ENCODE assay signal across 18 mouse cellular contexts in genomic region chr1:70918173-70919036, GRCm38 (mm10).
DNase-seq lines count a peak whose midpoint lies in the region; ATAC-seq lines count a peak whose summit lies in the region.
"Had no signal": no experiment of that assay in that cellular context is flagged by ENCODE, and none has a peak within 500 bp of the region (broad histone marks: within the 10 kb centered on the region; RNA-seq: fewer than 3 reads in every experiment).

No protein-coding gene starts in this region.

- no peaks in the 10 kb centered on the region for H3K4me1 ChIP-seq in heart, embryonic 10.5 days
- no peaks in the 10 kb centered on the region for H3K4me1 ChIP-seq in limb, embryonic 10.5 days
- H3K4me1 ChIP-seq: embryonic facial prominence, embryonic 13.5 days had no signal

- DNase-seq in heart, embryonic 10.5 days (ENCODE audit: low spot score) = no peak
- no peak for DNase-seq in heart, postnatal 14 days
- peak; percentile 27 for DNase-seq in MEL-GATA-1-ER (ENCODE audit: extremely low read depth, low read depth)
- peak; percentile 68 for DNase-seq in fibroblast of lung, adult 2 months (ENCODE audit: low read depth)
- DNase-seq in thymus, adult 18-20 months = no peak
- no peak for DNase-seq in left cerebral cortex, postnatal 25 days (ENCODE audit: low spot score in 2 of 2)
- DNase-seq in limb, embryonic 10.5 days (ENCODE audit: low spot score) = no peak
- DNase-seq: adrenal gland, postnatal 25 days; cerebellum, adult 11 months; forebrain, postnatal 0 days; gastrocnemius, postnatal 14 days; kidney, adult 8-10 months; lung, adult 2 months had no signal

- H3K27me3 ChIP-seq in heart, embryonic 10.5 days (ENCODE audit: insufficient read depth, poor library complexity, severe bottlenecking) = no peaks in the 10 kb centered on the region
- no peaks in the 10 kb centered on the region for H3K27me3 ChIP-seq in limb, embryonic 10.5 days (ENCODE audit: low read depth, poor library complexity, severe bottlenecking)
- H3K27me3 ChIP-seq: embryonic facial prominence, embryonic 13.5 days had no signal

- intact Hi-C loops in heart, postnatal 14 days (cut with DNase I) = no loop called here
- intact Hi-C loops in left cerebral cortex, postnatal 25 days (cut with DNase I) = no loop called here

- no peaks in the 10 kb centered on the region for H3K36me3 ChIP-seq in heart, embryonic 10.5 days
- no peaks in the 10 kb centered on the region for H3K36me3 ChIP-seq in limb, embryonic 10.5 days
- H3K36me3 ChIP-seq: embryonic facial prominence, embryonic 13.5 days had no signal

- H3K9me3 ChIP-seq in heart, embryonic 10.5 days = no peaks in the 10 kb centered on the region
- no peaks in the 10 kb centered on the region for H3K9me3 ChIP-seq in limb, embryonic 10.5 days (replicated peaks)
- H3K9me3 ChIP-seq: embryonic facial prominence, embryonic 13.5 days had no signal

- 70% methylated on average over 2 of the region's 2 CpGs for WGBS in heart, embryonic 10.5 days
- WGBS in limb, embryonic 10.5 days = 85% methylated on average over 2 of the region's 2 CpGs

- no peak overlapping the region for H3K4me3 ChIP-seq in heart, embryonic 10.5 days
- H3K4me3 ChIP-seq in limb, embryonic 10.5 days = no peak overlapping the region
- H3K4me3 ChIP-seq: embryonic facial prominence, embryonic 13.5 days had no signal

- 0 out of 2 replicates have a peak, but pooled peaks have one; percentile 34 for ATAC-seq in megakaryocyte progenitor cell, adult 5-6 weeks (replicated peaks; ENCODE audit: poor library complexity)
- ATAC-seq: CD4-positive, CD25-positive, alpha-beta regulatory T cell, adult 4 months; forebrain, postnatal 0 days; hindbrain, embryonic 16.5 days had no signal

- 0 out of 2 replicates have a peak overlapping the region, but pooled peaks have one; percentile 16 for H3K27ac ChIP-seq in heart, embryonic 10.5 days
- H3K27ac ChIP-seq in limb, embryonic 10.5 days = no peak overlapping the region
- H3K27ac ChIP-seq: embryonic facial prominence, embryonic 13.5 days; macrophage had no signal

Comparison
In these comparisons a context has a peak if more than half of its experiments do, and no peak if none do; other contexts are left out.
1. DNase-seq: peak in MEL-GATA-1-ER (single experiment) and fibroblast of lung, adult 2 months (single experiment); none in heart, embryonic 10.5 days (single experiment), heart, postnatal 14 days (0 of 2), thymus, adult 18-20 months (0 of 2), left cerebral cortex, postnatal 25 days (0 of 2) and limb, embryonic 10.5 days (single experiment).